Mouse (Mus musculus) spleen, embryonic (tissue): ENCODE data around the gene Alkal2.

Experiments used
- CTCF ChIA-PET: fragments of 350-600 bp; sonication (Branson Sonifier 250); formaldehyde crosslinking; loops from one replicate; lab custom pipeline; 2022; lab: Charles Lee

Alkal2 gene

GRCm38 (mm10) chr12:30883986-30884621 is at the start of gene Alkal2:
Gene Alkal2 (plus strand): TSS chr12:30884322.
- CTCF ChIA-PET: no interaction called here

DNA sequence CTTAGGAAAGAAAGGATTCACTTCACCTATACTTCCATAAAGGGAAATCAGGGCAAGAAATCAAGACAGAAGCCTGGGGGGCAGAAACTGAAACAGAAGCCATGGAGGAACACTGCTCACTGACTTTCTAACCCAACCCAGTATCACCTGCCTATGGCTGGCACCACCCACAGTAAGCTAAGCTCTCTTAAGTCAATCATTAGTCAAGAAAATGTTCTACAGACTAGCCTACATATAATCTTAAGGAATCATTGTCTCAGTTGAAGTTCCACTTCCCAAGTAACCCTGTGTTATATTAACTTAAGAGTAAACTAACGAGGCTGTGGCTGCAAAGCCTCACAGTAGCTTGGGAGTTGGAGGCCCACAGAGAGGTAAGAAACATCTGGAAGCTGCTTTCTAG is 35.6 kb upstream of the Alkal2 start:
- CTCF ChIA-PET: no interaction called here

DNA sequence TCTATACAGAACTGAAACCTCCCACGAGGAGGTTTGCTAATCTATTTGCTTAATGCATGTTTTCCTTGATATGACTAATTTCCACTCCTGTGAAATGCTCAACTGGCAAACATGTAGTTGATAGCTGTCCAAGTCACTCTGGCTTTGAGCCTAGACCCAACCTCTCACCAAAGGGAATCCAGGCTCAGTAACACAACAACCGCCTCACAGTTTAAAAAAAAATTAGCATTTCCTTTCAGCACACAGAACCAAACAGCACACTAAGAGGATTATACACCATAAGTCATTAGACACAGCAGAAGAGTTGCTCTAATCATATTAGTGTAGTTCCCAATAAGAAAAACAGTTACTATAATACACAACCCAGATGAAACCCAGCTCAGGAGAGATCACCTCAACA is 33.2 kb upstream of the Alkal2 start:
- CTCF ChIA-PET: no interaction called here

GRCm38 (mm10) chr12:30851871-30852270 is 32.3 kb upstream of the Alkal2 start:
- CTCF ChIA-PET: no interaction called here

DNA sequence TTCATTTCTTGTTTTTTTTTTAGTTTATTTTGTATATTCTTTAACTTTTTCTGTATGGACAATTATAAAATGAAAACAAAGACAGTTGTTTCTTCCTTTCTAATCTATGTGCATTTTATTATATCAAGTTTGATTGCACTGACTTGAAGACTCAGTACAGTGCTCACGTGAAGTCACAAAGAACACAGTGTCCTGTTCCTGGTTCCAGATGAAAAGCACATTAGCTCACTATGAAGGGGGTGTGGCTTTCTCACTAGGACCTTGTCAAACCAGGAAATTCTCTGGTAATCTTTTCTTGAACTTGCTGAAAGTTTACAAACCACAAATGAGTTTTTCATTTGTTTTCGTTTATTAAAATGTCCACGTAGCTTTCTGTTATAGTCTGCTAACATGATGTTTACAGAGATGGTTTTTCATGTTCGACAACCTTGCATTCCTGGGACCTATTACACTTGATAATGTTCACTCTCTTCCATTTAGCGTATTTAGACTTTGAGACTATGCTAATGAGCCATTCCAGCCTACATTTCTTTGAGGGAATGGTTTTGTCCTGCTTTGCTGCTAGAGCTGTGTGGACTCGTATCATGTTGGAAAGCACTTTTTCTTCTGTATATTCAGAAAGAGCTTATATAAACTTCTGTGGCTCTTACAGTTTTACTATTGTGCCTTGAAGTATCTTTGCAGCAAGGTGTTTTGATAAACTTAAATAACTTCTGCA is 28.5 kb upstream of the Alkal2 start:
- CTCF ChIA-PET: no interaction called here

GRCm38 (mm10) chr12:30856172-30856571 is 27.9 kb upstream of the Alkal2 start:
- CTCF ChIA-PET: no interaction called here

- CTCF ChIA-PET: no interaction called here
Measured at GRCm38 (mm10) chr12:30864347-30864746, 19.8 kb upstream of the Alkal2 start.

- CTCF ChIA-PET: no interaction called here
Measured at GRCm38 (mm10) chr12:30865781-30866180, 18.3 kb upstream of the Alkal2 start.

DNA sequence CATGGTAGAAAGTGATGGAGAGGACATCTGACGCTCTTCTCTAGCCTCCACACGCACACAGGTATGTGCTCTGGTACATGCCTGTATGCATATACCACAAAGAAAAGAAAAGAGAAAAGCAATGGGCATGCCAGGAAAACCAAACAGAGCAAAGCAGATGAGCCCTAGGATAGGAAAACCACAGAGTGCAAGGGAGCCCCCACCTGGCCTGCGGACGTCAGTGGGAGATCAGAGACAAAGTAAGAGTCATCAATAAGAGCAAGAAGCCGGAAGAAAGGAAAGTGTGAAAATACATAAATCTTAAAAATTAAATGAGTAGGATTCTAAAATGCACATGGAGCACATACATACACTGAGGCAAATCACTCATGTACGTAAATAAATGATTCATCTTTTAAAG is 4.7 kb upstream of the Alkal2 start:
- CTCF ChIA-PET: interaction anchor here (0.6 kb wide), 1 partner anchor 137 kb away, joined by 3 read pairs; no protein-coding TSS in a partner anchor

DNA sequence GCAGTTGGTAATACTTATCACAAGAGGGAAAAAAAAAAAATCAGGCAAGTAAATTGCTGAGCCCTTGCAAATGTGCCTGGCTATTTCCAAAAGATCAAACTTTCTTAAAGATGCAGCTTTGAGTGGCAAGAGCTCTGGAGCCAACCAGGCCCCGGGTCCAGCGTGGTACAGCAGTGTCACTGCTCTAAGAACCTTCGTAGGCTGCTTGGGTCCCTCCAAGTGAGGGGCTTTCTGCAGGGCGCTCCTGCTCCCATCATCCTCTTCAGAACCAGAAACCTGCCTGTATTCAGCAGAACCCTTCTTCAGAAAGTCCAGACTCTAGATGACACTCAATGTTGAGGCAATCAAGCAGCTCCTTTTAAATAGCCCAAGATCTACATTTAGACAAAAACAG is 533 bp upstream of the Alkal2 start:
- CTCF ChIA-PET: no interaction called here

DNA sequence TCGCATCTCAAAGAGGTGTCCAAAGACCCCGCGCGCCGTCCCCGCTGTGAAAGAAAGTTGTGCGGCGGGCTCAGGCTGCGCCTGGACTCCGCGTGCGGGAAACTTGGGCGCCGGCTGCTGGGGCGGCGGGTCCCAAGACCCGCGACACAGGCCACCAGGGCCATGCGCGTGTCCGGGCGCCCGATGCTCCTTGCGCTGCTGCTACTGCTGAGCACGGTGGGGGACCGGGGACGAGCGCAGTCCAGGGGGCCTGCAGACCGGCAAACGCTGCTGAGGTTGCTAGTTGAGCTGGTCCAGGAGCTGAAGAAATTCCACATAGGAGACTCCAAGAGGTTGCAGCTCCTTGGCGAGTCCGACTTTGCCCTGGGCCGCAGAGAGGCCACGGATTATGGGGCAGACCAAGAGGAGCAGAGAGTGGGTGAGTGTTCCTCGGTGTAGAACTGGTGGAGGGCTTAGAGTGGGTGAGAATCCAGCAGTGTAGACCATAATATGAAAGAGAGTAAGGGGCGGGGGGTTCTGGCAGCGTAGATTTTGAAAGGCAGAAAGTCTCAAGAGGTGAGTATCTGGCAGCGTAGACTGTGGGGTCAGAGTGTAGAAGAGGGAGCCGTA is 604 bp downstream of the Alkal2 start:
- CTCF ChIA-PET: no interaction called here

- CTCF ChIA-PET: no interaction called here
Measured at GRCm38 (mm10) chr12:30885891-30886290, 1.8 kb downstream of the Alkal2 start.

- CTCF ChIA-PET: no interaction called here
Measured at GRCm38 (mm10) chr12:30888003-30888402, 3.9 kb downstream of the Alkal2 start.

DNA sequence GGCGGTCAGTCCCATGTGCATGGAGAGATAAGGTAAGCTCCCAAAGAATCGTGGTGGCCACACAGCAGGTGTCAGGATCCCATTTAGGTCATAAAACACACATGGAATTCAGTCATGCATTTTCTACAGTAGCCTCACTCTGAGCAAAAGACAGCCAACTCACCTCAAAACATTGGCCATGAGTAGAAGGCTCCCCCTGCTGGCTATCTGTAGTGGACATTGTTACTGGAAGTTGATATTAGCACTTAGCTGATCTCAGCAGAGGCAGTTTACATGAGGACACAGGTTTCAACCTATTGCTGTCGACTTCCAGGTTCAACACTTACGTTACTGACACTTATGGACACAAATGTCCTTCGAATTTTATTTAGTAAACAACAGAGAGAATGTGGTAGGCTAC is 5.9 kb downstream of the Alkal2 start:
- CTCF ChIA-PET: no interaction called here

DNA sequence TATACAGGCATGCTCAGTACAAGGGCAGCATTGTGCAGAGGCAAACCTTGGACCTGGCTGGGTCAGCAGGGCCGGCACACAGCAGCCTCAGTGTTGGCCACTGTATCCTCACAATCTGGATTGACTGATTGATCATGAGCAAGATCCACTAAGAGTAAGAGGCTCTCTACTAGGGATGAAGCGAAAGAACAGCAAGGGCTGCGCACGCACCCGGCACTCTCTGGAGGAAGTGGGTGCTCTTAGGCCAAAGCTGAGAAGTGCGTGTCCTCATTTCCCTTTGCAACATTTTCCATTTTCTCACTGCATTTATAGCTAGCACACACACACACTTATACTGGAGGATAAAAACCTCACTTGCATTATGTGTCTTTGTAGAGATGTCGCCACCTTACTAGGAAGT is 7.3 kb downstream of the Alkal2 start:
- CTCF ChIA-PET: no interaction called here

DNA sequence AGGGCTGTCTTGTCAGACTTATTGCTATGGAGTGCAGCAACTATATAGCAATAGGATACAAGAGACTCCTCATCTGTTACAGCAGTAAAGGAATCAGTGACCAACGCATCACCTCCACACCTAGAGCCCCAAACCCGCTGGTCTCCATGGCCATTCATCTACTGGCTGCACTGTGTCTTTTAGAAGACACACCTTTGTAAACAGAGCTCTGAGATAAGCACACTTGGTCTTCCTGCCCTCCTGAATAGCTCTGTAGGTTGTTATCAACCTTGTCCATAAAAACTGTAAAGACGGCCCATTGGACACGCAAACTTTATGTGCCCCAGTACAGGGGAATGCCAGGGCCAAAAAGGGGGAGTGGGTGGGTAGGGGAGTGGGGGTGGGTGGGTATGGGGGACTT is 12.9 kb downstream of the Alkal2 start:
- CTCF ChIA-PET: interaction anchor here (0.7 kb wide), 1 partner anchor 15 kb away, joined by 6 read pairs; no protein-coding TSS in a partner anchor

- CTCF ChIA-PET: no interaction called here
Measured at GRCm38 (mm10) chr12:30908658-30909057, 24.5 kb downstream of the Alkal2 start.

DNA sequence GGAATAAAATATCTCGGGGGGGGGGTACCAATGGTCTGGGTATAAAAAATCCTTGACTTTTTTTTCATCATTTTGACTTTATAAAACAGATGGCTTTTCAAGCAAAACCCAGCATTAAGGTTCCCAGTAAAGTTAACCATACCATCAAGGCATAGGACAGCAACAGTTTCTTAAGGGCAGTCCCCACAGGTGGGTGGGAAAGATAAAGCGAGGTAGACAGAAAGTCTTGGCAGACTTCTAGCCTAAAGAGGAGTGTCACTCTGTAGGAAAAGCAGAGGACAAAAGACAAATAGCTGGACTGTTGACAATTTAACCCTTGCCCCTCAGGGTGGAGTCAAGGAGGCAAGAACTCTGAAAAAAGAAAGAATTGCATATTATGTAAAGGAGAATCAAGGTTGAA is 25.8 kb downstream of the Alkal2 start:
- CTCF ChIA-PET: no interaction called here

GRCm38 (mm10) chr12:30910860-30911259 is 26.7 kb downstream of the Alkal2 start:
- CTCF ChIA-PET: no interaction called here

- CTCF ChIA-PET: no interaction called here
Measured at GRCm38 (mm10) chr12:30911261-30912047, 27.3 kb downstream of the Alkal2 start, which contains the start of the genes Acp1 and Sh3yl1. Gene Acp1 (minus strand): TSS chr12:30911589. Gene Sh3yl1 (plus strand): TSS chr12:30911668.

GRCm38 (mm10) chr12:30912048-30912381 is 27.9 kb downstream of the Alkal2 start:
- CTCF ChIA-PET: no interaction called here

DNA sequence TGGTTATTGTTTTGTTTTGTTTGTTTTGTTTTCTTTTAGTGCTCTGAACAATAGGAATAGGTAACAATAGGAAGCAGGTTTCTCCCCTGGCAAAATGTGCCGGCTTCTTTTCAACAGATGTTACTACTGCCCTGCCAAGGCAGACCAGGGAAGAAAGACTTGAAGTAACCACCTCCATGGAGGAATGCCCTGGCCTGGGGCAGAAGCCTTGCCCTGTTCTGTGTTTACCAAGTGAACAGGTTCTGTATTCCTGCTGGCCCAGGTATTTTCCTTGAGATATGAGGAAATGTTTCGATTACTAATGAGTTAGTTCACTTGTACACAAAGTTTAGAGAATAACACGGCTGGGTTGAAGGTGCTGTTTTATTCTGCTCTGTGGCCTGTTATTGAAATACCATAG is 28.7 kb downstream of the Alkal2 start:
- CTCF ChIA-PET: no interaction called here
